Mouse (Mus musculus) kidney, embryonic 14.5 days (tissue): ENCODE measurements around the gene 1700013G24Rik. TPM values are rescaled to one million over a fixed set of nuclear protein-coding genes. Genes with fewer than 3 reads are reported as not detected.

Experiments
- ATAC-seq: fragments of 200-750 bp; cut with Nextera tagmentation; 2 replicates; pipeline ENCODE4 v1.8.0; 2017; ENCODE audit warnings: moderate number of reproducible peaks, mild to moderate bottlenecking, moderate TSS enrichment, moderate library complexity; ENCODE audit not compliant: low FRiP score, low TSS enrichment
- H3K27ac ChIP-seq: fragments of 300-500 bp; sonication (generic); 2 replicates; pipeline ENCODE4 v1.5.1; 2014; ENCODE audit warnings: low read depth, mild to moderate bottlenecking, low read length, moderate library complexity, mixed read lengths
- H3K27me3 ChIP-seq: fragments of 300-500 bp; sonication (generic); 2 replicates; pipeline ENCODE4 v1.6.1; 2014; ENCODE audit warnings: mild to moderate bottlenecking, low read length; ENCODE audit not compliant: control insufficient read depth, insufficient read depth
- H3K36me3 ChIP-seq: fragments of 300-500 bp; sonication (generic); 2 replicates; pipeline ENCODE4 v1.6.1; 2014; ENCODE audit warnings: low read length, mixed read lengths; ENCODE audit not compliant: control insufficient read depth, insufficient read depth
- H3K4me1 ChIP-seq: fragments of 300-500 bp; sonication (generic); 2 replicates; pipeline ENCODE4 v1.6.1; 2014; ENCODE audit warnings: low read length, mixed read lengths; ENCODE audit not compliant: control insufficient read depth, insufficient read depth
- H3K4me2 ChIP-seq: fragments of 300-500 bp; sonication (generic); replicated peaks from 2 replicates; pipeline ENCODE4 v1.6.1; 2014; ENCODE audit warnings: low read depth, mild to moderate bottlenecking, low read length
- H3K4me3 ChIP-seq: fragments of 300-500 bp; sonication (generic); 2 replicates; pipeline ENCODE4 v1.5.1; 2014; ENCODE audit warnings: mild to moderate bottlenecking, low read length
- H3K9ac ChIP-seq: fragments of 300-500 bp; sonication (generic); 2 replicates; pipeline ENCODE4 v1.6.1; 2014; ENCODE audit warnings: low read depth, mild to moderate bottlenecking, low read length, moderate library complexity
- H3K9me3 ChIP-seq: fragments of 300-500 bp; sonication (generic); 2 replicates; pipeline ENCODE4 v1.6.1; 2016; ENCODE audit warnings: low read length; ENCODE audit not compliant: control insufficient read depth
- WGBS: fragments of 180-500 bp; shearing (Covaris S2); extraction: QIAGEN DNeasy Blood & Tissue Kit; methylation state at CpG from one replicate; pipeline ENCODE4 v1.1.7; 2014; 5-methylcytosine and 5-hydroxymethylcytosine counted together
- polyA plus RNA-seq: library from polyadenylated mRNA; unstranded; fragments of >200 nt; fragmentation: Nextera tagmentation; extraction: Ambion mirVana; gene quantifications from 2 replicates; pipeline ENCODE4 v1.2.1, GENCODE M21; 2014

The 1700013G24Rik gene
- polyA plus RNA-seq, 1 experiment from 2014 or later, result not detected

DNA sequence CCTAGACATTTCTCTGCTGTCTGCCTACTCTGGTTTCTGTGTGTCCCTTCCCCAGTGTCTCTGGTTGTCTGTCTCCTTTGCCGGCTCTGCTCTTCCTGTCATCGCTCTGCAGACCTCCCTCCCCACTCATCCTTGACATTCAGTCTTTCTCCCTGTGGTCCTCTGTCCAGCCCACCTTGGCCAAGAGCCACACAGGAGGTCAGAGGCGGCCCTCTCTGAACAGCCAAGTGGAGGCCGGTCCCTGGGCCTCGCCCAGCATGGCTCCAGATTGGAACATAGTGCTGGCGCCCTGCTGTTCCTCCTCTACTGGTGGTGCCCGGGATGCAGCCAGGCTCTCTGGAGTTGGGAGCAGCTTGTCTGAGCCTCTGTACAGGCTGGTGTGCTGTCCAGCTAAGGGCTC, 49.7 kb downstream of the 1700013G24Rik start:
- Histone ChIP-seq H3K36me3 (peaks cover 42% of the 10 kb centered on the region), H3K4me3 (no peak overlapping the region), H3K27me3 (no peaks in the 10 kb centered on the region), H3K4me2 (no peak overlapping the region), H3K9ac (no peak overlapping the region), H3K9me3 (no peaks in the 10 kb centered on the region), H3K27ac (no peak overlapping the region), H3K4me1 (peaks cover 24% of the 10 kb centered on the region)
- no peak for ATAC-seq
- 85% methylated on average over 7 of the region's 7 CpGs for WGBS

GRCm38 (mm10) chr4:137503509-137503971, 50.5 kb downstream of the 1700013G24Rik start:
- ATAC-seq, result no peak
- 76% methylated on average over 6 of the region's 6 CpGs for WGBS
- Histone ChIP-seq H3K27ac (no peak overlapping the region), H3K9me3 (no peaks in the 10 kb centered on the region), H3K27me3 (no peaks in the 10 kb centered on the region), H3K4me2 (no peak overlapping the region), H3K9ac (no peak overlapping the region), H3K4me1 (peaks cover 16% of the 10 kb centered on the region), H3K36me3 (peaks cover 49% of the 10 kb centered on the region), H3K4me3 (no peak overlapping the region)

Other genes with a start within 250 kb of the 1700013G24Rik start
- gene Wnt4, start 175.8 kb upstream of the 1700013G24Rik start, polyA plus RNA-seq, result 16.0 and 21.4 TPM in 2 replicates
- gene Cdc42, start 95.6 kb upstream of the 1700013G24Rik start, polyA plus RNA-seq, result 657 and 680 TPM in 2 replicates
- gene Cela3a, start 43.5 kb upstream of the 1700013G24Rik start, polyA plus RNA-seq, result not detected in 2 replicates
- gene Cela3b, start 22.7 kb upstream of the 1700013G24Rik start, polyA plus RNA-seq, result not detected in 2 replicates
- gene Hspg2, start 15.5 kb downstream of the 1700013G24Rik start, polyA plus RNA-seq, result 39.6 and 56.2 TPM in 2 replicates
- not detected in 2 replicates for gene Ldlrad2, start 121.3 kb downstream of the 1700013G24Rik start, polyA plus RNA-seq
- gene Usp48, start 140.5 kb downstream of the 1700013G24Rik start, polyA plus RNA-seq, result 58.3 and 91.2 TPM in 2 replicates
- gene Rap1gap, start 211.4 kb downstream of the 1700013G24Rik start, polyA plus RNA-seq, result 6.6 and 10.3 TPM in 2 replicates